Comparison of ENCODE assay signal across 22 mouse cellular contexts in genomic region chr16:76123021-76123384, GRCm38 (mm10).
DNase-seq lines count a peak whose midpoint lies in the region; ATAC-seq and TF ChIP-seq lines count a peak whose summit lies in the region.
"Had no signal": no experiment of that assay in that cellular context is flagged by ENCODE, and none has a peak within 500 bp of the region (broad histone marks: within the 10 kb centered on the region; RNA-seq: fewer than 3 reads in every experiment).

No protein-coding gene starts in this region.

- no peak for DNase-seq in embryonic facial prominence, embryonic 11.5 days (ENCODE audit: low spot score)
- no peak for DNase-seq in embryonic facial prominence, embryonic 10.5 days (ENCODE audit: low spot score)
- DNase-seq in hindbrain, embryonic 10.5 days (ENCODE audit: low spot score) = no peak
- no peak for DNase-seq in testis, postnatal 10 days (ENCODE audit: low spot score)
- DNase-seq in adrenal gland, postnatal 36 days = no peak
- DNase-seq: adrenal gland, postnatal 14 days; cerebellum, adult 18-20 months; gastrocnemius, postnatal 14 days; heart, adult 2 months; kidney, adult 18-20 months; lung, postnatal 10 days; spleen, adult 18-20 months; thymus, adult 18-20 months; thymus, postnatal 4 days had no signal

- no peaks in the 10 kb centered on the region for H3K27me3 ChIP-seq in embryonic facial prominence, embryonic 11.5 days (ENCODE audit: control insufficient read depth, insufficient read depth, low read length)
- no peaks in the 10 kb centered on the region for H3K27me3 ChIP-seq in embryonic facial prominence, embryonic 10.5 days (replicated peaks; ENCODE audit: low read depth, poor library complexity, severe bottlenecking)
- H3K27me3 ChIP-seq in hindbrain, embryonic 16.5 days (replicated peaks; ENCODE audit: control insufficient read depth, insufficient read depth, low read length) = no peaks in the 10 kb centered on the region
- no peaks in the 10 kb centered on the region for H3K27me3 ChIP-seq in hindbrain, embryonic 10.5 days (ENCODE audit: insufficient read depth, poor library complexity, severe bottlenecking)
- no peaks in the 10 kb centered on the region for H3K27me3 ChIP-seq in testis, adult 2 months (ENCODE audit: control insufficient read depth, insufficient read depth, low read length)
- H3K27me3 ChIP-seq: heart, embryonic 15.5 days; hindbrain, embryonic 15.5 days; megakaryocyte, embryonic 14.5 days had no signal

- H3K4me3 ChIP-seq in embryonic facial prominence, embryonic 11.5 days (ENCODE audit: low read depth, low read length) = no peak overlapping the region
- no peak overlapping the region for H3K4me3 ChIP-seq in embryonic facial prominence, embryonic 10.5 days
- no peak overlapping the region for H3K4me3 ChIP-seq in hindbrain, embryonic 16.5 days (ENCODE audit: low read length)
- H3K4me3 ChIP-seq in hindbrain, embryonic 10.5 days = no peak overlapping the region
- peak overlapping the region; percentile 66 for H3K4me3 ChIP-seq in testis, adult 2 months (ENCODE audit: control insufficient read depth, low read depth, low read length)
- H3K4me3 ChIP-seq: erythroblast, embryonic 14.5 days; heart, adult 2 months; heart, embryonic 15.5 days; hindbrain, embryonic 15.5 days; megakaryocyte, embryonic 14.5 days had no signal

- no peak for TF ChIP-seq POLR2A in testis, adult 2 months (IDR thresholded peaks at IDR 0.05; ENCODE audit: control insufficient read depth, low read depth, low read length)

- H3K9me3 ChIP-seq in embryonic facial prominence, embryonic 11.5 days (replicated peaks; ENCODE audit: control insufficient read depth, low read length) = no peaks in the 10 kb centered on the region
- no peaks in the 10 kb centered on the region for H3K9me3 ChIP-seq in embryonic facial prominence, embryonic 10.5 days
- H3K9me3 ChIP-seq in hindbrain, embryonic 16.5 days (ENCODE audit: control insufficient read depth, low read length) = no peaks in the 10 kb centered on the region
- no peaks in the 10 kb centered on the region for H3K9me3 ChIP-seq in hindbrain, embryonic 10.5 days
- H3K9me3 ChIP-seq: heart, embryonic 15.5 days; hindbrain, embryonic 15.5 days; megakaryocyte, embryonic 14.5 days had no signal

- ATAC-seq in embryonic facial prominence, embryonic 11.5 days (replicated peaks; ENCODE audit: insufficient number of reproducible peaks, low FRiP score, low TSS enrichment, low read depth) = 0 out of 2 replicates have a peak, but pooled peaks have one; percentile 44
- 0 out of 2 replicates have a peak, but pooled peaks have one; percentile 40 for ATAC-seq in hindbrain, embryonic 16.5 days
- no peak for ATAC-seq in erythroblast, adult 5-6 weeks (replicated peaks; ENCODE audit: low FRiP score, poor library complexity, severe bottlenecking)

- H3K36me3 ChIP-seq in embryonic facial prominence, embryonic 11.5 days (replicated peaks; ENCODE audit: control insufficient read depth, insufficient read depth, low read depth, low read length) = no peaks in the 10 kb centered on the region
- H3K36me3 ChIP-seq in embryonic facial prominence, embryonic 10.5 days (replicated peaks) = no peaks in the 10 kb centered on the region
- no peaks in the 10 kb centered on the region for H3K36me3 ChIP-seq in hindbrain, embryonic 16.5 days (ENCODE audit: control insufficient read depth, insufficient read depth, low read length)
- no peaks in the 10 kb centered on the region for H3K36me3 ChIP-seq in hindbrain, embryonic 10.5 days
- H3K36me3 ChIP-seq in testis, adult 2 months (ENCODE audit: control insufficient read depth, insufficient read depth, low read length) = no peaks in the 10 kb centered on the region
- H3K36me3 ChIP-seq: heart, embryonic 15.5 days; hindbrain, embryonic 15.5 days had no signal

- no peaks in the 10 kb centered on the region for H3K4me1 ChIP-seq in embryonic facial prominence, embryonic 11.5 days (ENCODE audit: control insufficient read depth, insufficient read depth, low read length)
- H3K4me1 ChIP-seq in embryonic facial prominence, embryonic 10.5 days = no peaks in the 10 kb centered on the region
- H3K4me1 ChIP-seq in hindbrain, embryonic 16.5 days (ENCODE audit: control insufficient read depth, insufficient read depth, low read depth, low read length) = no peaks in the 10 kb centered on the region
- peaks cover 6% of the 10 kb centered on the region; the same call in 1 of the 2 replicates for H3K4me1 ChIP-seq in hindbrain, embryonic 10.5 days (replicated peaks)
- no peaks in the 10 kb centered on the region for H3K4me1 ChIP-seq in testis, adult 2 months (ENCODE audit: control insufficient read depth, insufficient read depth, low read length)
- H3K4me1 ChIP-seq: heart, embryonic 15.5 days; hindbrain, embryonic 15.5 days had no signal

- 59% methylated on average over 5 of the region's 5 CpGs for WGBS in embryonic facial prominence, embryonic 11.5 days
- WGBS in embryonic facial prominence, embryonic 10.5 days = 74% methylated on average over 5 of the region's 5 CpGs
- WGBS in hindbrain, embryonic 16.5 days = 40% methylated on average over 5 of the region's 5 CpGs
- 71% methylated on average over 5 of the region's 5 CpGs for WGBS in hindbrain, embryonic 10.5 days

- H3K27ac ChIP-seq in embryonic facial prominence, embryonic 11.5 days (replicated peaks; ENCODE audit: low read depth, low read length) = no peak overlapping the region
- no peak overlapping the region for H3K27ac ChIP-seq in embryonic facial prominence, embryonic 10.5 days (replicated peaks)
- no peak overlapping the region for H3K27ac ChIP-seq in hindbrain, embryonic 16.5 days (ENCODE audit: low read depth, low read length)
- no peak overlapping the region for H3K27ac ChIP-seq in hindbrain, embryonic 10.5 days
- H3K27ac ChIP-seq in testis, adult 2 months (ENCODE audit: control insufficient read depth, insufficient read depth, low read depth, low read length) = no peak overlapping the region
- H3K27ac ChIP-seq: heart, adult 2 months; heart, embryonic 15.5 days; hindbrain, embryonic 15.5 days; kidney, postnatal 0 days had no signal

- no peak overlapping the region for H3K9ac ChIP-seq in embryonic facial prominence, embryonic 11.5 days (replicated peaks; ENCODE audit: low read length)
- H3K9ac ChIP-seq in hindbrain, embryonic 16.5 days (ENCODE audit: low read depth, low read length) = no peak overlapping the region
- H3K9ac ChIP-seq: heart, embryonic 15.5 days; hindbrain, embryonic 15.5 days had no signal

- TF ChIP-seq CTCF in testis, adult 2 months (IDR thresholded peaks at IDR 0.05; ENCODE audit: control insufficient read depth, insufficient read depth, insufficient replicate concordance, low read depth, low read length) = no peak

- no peak overlapping the region for H3K4me2 ChIP-seq in embryonic facial prominence, embryonic 11.5 days (ENCODE audit: low read depth, low read length)
- H3K4me2 ChIP-seq in hindbrain, embryonic 16.5 days (ENCODE audit: low read length) = no peak overlapping the region
- H3K4me2 ChIP-seq: heart, embryonic 15.5 days; hindbrain, embryonic 15.5 days had no signal
